Mouse (Mus musculus): ENCODE measurements around the gene Saysd1.

Saysd1 gene

DNA sequence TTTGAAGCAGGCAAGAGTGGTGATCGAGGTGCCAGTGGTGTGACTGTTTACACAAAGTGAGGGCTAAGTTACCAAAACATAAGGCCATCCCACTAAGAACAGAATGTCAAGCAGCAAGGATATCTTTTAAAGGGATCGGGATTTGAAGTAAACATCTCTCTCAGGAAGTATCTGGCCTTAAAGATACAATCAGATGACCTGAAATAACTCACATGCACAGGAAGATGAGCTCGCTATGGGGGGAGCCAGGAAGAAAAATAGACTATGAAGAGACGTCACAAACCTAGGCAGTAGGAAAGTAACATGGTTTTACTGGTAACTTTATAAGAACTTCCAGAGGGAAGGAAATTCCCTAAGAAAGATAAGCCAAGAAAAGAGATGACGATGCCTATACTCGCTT lies 32.1 kb downstream of the Saysd1 start:
- no peak for DNase-seq

DNA sequence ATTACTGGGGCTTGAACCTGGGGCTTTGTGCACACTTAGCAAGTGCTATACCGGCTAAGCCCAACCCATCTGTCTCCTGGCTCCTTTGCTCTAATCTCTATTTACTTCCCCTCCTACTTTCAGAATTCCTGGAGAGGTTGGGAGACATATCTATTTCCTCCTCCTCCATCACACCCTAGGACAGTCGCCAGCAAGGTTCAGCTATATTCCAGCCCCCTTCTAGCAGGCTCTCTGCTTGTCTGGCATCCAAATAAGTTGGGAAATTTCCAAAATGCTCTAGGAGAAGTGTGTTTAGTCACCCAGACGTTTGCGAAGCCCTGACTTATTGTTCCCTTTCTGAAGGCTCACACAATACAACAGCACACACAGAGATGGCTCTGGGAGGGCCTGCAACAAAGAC lies 35.1 kb downstream of the Saysd1 start:
- peak; percentile 21 to 65 for DNase-seq

GRCm38 (mm10) chr14:20098061-20098460 lies 40.3 kb downstream of the Saysd1 start:
- peak; percentile 30 to 73 for DNase-seq

GRCm38 (mm10) chr14:20094942-20095341 lies 43.4 kb downstream of the Saysd1 start:
- DNase-seq, result no peak

DNA sequence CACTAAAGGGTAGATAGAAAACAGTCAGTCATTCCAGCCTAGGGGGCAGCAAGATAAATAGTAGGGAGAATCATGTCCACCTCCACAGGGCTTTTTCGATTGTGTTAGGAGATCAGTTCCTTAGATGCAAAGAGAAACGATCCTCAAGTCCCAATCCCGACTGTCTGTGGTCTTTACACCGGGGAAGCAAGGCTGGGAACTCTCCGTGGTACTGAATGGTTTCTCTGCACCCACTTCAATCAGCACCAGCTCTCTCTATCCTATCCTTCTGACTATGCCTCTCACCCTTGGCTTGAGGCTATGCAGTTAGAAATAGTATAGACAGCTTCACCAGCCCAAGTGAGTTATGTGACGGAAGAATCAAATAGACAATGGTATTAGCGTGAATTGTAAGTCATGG lies 44.8 kb downstream of the Saysd1 start:
- DNase-seq, result no peak

GRCm38 (mm10) chr14:20084335-20084734 lies 54.0 kb downstream of the Saysd1 start:
- no peak for DNase-seq

DNA sequence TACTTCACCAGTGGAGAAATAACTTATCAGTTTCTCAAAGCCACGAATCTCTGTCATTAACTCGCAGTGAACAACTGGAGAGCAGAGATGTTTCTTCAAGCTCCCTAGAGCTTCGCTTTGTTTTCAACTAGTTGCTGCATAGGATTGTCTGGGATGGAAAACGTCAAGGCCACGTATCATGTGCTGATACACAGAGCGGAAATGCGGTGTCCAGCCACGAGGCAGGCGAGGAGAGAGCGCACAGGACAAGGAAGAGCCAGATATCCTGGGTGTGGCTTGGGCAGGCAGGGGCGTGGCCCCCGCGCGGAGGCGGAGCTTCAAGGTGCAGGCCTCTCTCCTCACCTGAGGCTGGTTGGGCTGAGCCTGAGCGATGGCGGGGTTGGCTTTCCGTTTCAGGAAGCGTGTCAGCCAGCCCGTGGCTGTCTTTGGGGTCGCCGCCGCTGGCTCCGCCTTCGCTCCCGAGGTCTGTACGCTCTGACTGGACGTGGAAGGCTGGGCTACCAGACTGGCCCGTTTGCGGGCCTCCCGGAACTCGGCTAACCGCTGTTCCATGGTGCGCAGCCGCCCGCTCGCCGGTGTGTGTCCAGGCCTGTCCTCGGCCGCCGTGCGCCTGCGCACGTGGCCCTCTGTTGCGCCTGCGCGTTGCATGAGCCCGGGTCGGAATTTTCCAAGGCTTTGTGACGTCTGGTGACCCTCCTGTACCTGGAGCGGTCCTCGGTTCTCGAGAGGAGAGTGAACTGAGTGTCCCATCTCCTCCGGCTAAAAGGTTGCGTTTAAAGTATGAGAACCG lies 55.6 kb downstream of the Saysd1 start:
- peak; percentile 93 to 95 for DNase-seq

DNA sequence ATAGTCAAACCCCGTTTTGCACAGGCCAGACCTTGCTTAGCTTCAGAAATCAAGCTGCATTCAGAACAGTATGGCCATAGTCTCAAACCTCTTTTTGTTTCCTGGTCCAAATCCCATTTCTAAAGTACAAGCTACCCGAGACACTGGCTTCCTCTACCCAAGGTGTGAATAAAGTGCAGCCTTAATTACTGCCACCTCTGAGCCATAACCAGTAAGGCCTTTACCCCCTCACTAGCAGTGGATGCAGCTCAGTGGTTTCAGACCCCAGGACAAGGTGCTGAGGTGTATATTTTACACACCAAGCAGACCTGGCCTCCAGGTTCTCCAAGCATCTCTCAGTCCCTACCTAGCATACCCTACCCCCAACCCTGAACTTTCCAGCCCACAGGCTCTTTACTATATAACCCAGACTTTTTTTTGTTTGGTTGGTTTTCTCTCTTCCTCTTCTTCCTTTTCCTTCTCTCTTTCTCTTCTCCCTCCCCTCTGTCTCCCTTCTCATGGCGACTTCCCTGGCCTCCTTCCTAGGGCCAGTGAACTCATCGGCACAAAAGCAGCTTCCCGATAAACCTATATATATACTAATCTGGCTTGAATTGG lies 56.3 kb downstream of the Saysd1 start:
- DNase-seq, result no peak

GRCm38 (mm10) chr14:20081084-20081483 lies 57.2 kb downstream of the Saysd1 start:
- no peak for DNase-seq

DNA sequence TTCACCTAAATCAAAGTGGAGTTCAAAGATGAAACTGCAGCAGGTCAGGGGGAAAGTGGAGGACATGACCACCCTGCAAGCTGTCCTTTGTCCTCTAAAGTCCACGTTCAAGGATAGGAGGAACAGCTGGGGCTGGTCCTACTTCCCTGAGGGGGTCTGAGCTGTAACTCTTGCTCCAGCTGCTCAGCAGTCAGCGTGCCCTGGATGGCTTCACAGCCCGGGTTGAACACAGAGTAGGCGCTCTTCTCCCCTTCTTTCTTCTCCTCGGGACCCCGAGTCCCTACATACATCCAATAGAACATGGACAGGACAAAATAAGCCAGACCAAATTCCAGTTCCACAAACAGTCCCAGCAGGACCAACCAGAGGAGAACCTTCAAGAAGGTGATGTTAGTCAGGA lies 61.2 kb downstream of the Saysd1 start:
- DNase-seq, result no peak

- DNase-seq, result no peak
Measured at GRCm38 (mm10) chr14:20075544-20075943, 62.8 kb downstream of the Saysd1 start.

DNA sequence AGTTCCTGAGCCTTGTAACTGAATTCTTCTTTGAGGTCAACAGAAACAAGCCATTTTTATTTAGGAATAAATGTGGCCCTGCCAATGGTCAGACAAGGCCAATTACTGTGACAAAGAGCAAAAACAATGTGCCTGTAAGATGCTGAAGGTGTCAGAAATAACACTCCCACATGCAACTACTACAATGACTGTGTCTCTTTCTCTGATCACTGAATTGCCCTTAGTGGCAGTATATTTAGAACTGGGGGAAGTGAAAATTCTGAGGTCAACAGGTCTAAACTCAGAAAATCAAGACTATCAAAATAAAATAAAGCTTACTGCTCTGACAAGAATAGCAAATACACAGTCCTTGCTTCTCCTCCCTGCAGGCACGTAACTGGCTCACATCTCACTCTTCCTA lies 63.6 kb downstream of the Saysd1 start:
- no peak for DNase-seq

- DNase-seq, result peak in 1 of 2 experiments; percentile 23
Measured at GRCm38 (mm10) chr14:20070629-20071028, 67.7 kb downstream of the Saysd1 start.

DNA sequence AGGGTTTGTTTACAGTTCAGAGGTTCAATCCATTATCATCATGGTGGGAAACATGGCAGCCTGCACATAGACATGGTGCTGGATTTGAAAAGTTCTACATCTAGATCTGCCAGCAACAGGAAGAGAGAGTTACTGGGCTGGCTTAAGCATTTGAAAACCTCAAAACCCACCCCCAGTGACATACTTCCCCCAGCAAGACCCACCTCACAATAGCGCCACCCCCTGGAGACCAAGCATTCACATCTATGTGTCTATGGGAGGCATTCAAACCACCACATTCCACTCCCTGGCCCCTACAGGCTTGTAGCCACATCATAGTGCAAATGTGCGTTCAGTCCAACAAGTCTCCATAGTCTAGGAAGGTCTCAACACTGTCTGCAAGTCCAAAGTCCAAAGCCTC lies 70.0 kb downstream of the Saysd1 start:
- no peak for DNase-seq

DNA sequence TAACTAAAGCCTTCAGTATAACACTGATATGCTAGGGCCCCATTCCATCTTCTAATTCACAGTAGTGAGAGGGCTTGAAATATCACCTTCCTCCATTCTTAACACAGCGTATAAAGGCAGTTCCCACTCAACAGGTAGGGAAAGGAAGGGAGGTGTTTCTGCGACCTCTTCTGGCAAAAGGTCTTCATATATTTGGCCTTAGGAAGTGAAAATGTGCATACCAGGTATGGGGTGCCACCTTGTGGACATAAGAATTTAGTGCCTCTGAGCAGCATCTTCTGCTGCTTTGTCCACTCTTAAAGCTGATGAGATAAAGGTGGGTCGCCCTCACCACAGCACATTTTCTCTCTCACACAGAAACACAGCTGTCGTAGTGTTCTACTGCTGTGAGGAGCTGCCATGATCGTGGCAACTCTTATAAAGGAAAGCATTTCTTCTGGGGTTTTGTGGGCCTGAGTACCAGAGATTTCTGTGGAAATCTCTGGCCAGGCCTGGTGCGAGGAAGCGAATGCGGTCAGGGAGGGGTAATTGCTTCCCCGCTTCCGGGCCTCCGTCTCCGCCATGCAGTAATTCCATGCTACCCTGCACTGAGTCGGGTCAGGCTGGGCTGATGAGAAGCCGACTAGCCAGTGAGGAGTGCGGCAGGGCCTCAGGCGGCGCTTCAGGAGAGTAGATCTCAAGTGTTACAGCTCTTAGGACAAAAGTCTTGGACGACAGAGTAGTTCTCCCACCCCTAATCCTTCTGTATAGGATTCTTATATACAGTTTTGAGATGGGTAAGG lies 70.8 kb downstream of the Saysd1 start:
- DNase-seq, result peak; percentile 44 to 66

DNA sequence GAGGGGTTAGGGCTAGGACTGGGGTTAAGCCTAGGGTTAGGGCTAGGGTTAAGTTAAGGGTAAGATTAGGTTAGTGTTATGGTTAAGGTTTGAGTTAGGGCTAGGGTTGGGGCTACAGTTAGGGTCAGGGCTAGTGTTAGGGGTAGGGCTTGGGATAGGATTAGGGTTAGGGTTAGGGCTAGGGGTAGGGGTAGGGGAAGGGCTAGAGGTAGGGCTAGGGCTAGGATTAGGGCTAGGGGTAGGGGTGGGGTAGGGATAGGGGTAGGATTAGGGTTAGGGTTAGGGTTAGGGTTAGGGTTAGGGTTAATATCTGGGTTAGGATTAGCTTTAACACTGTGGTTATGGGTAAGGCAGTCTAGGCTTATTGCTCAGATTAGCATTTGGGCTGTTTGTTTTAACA lies 73.6 kb downstream of the Saysd1 start:
- DNase-seq, result no peak

DNA sequence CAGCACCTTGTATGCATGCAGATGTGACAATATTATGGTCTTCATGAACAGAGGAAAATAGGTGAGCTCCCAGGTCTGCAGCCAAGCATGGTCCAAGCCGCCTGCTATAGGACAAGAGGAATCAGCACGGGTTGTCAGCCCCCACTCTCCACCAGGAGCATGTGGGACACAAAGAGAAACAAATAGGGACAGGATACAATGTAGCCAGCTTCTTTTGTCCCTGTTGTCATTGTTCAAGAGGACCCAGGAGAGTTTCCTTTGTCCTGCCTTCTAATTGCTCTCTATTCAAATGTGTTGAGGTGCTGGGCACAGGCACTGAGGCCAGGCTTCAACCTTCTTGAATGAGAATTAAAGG lies 89.9 kb downstream of the Saysd1 start:
- no peak for DNase-seq

GRCm38 (mm10) chr14:20047814-20048480 lies 90.4 kb downstream of the Saysd1 start:
- no peak for DNase-seq

GRCm38 (mm10) chr14:20047291-20047690 lies 91.0 kb downstream of the Saysd1 start:
- no peak for DNase-seq

DNA sequence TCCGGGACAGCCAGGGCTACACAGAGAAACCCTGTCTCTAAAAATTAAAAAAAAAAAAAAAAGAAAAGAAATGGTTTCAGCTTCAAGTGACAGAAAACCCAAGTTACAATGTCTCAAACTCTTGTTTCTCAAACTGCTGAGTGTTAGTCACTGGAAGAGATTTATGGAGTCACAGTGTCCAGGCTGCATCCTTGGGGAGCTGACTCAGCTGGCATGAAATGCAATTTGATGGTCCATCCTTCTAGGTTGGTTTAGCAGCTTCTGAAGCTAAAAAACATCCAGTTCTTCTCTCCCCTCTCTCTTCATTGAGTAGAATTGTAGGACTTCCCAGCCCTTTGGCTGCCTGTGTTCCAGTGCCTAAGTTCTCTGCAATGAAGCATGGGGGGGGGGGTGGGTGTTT lies 94.3 kb downstream of the Saysd1 start:
- no peak for DNase-seq

DNA sequence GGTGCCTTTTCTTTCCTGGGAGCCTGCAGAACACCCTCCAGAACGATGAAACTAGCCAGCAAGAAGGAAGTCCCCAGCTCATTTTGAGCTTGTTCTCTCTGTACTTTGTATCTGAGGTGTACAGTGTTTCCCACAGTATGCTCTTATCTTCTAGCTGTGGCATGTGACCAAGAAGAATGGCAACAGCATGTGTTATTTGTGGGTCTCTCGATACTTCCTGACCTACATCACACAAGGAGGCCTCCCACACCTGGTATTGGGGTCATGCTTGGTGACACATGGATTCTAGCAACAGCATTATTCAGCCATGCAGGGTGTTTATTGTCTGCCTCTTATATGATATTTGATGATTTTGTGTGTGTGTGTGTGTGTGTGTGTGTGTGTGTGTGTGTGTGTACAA lies 96.5 kb downstream of the Saysd1 start:
- no peak for DNase-seq

DNA sequence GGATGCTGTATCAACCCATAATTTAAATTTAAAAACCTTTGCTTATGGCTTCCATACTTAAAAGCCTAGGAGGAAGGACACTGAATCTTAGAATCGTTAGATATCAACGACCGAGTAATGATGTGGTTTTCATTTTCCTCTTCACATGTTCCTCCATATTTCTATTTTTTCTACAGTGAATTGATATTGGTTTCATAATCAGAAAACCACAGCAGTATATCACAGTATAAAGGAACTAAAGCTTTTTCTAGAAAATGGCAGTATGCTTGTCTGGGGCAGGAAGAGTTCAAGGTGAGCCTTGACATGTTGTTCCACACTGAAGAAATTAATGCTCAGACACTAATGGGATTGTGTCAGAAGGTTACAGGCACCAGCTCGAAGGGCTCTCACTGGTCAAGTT lies 97.4 kb downstream of the Saysd1 start:
- no peak for DNase-seq

- no peak for DNase-seq
Measured at GRCm38 (mm10) chr14:20039795-20040194, 98.5 kb downstream of the Saysd1 start.
